Mouse (Mus musculus) intestine, embryonic 16.5 days (tissue): ENCODE measurements around the gene Ccl26. TPM values are rescaled to one million over a fixed set of nuclear protein-coding genes. Genes with fewer than 3 reads are reported as not detected.
"Not testable (repeated sequence)": the region's sequence is repeated elsewhere in the genome, so short reads cannot be mapped to it uniquely, and the experiment has no call there.

Experiments used
- ATAC-seq: fragments of 200-750 bp; cut with Nextera tagmentation; 2 replicates; pipeline ENCODE4 v1.8.0; 2017; ENCODE audit warnings: moderate TSS enrichment, moderate library complexity
- H3K27ac ChIP-seq: fragments of 300-500 bp; sonication (generic); 2 replicates; pipeline ENCODE4 v1.5.1; 2014; ENCODE audit warnings: mild to moderate bottlenecking, low read length
- H3K27me3 ChIP-seq: fragments of 300-500 bp; sonication (generic); replicated peaks from 2 replicates; pipeline ENCODE4 v1.6.1; 2014; ENCODE audit warnings: low read length, control low read depth, mixed read lengths; ENCODE audit not compliant: control insufficient read depth, insufficient read depth
- H3K36me3 ChIP-seq: fragments of 300-500 bp; sonication (generic); 2 replicates; pipeline ENCODE4 v1.6.1; 2014; ENCODE audit warnings: low read length, control low read depth; ENCODE audit not compliant: control insufficient read depth, insufficient read depth
- H3K4me1 ChIP-seq: fragments of 300-500 bp; sonication (generic); 2 replicates; pipeline ENCODE4 v1.6.1; 2014; ENCODE audit warnings: low read length, control low read depth, mixed read lengths; ENCODE audit not compliant: control insufficient read depth, insufficient read depth
- H3K4me2 ChIP-seq: fragments of 300-500 bp; sonication (generic); 2 replicates; pipeline ENCODE4 v1.6.1; 2014; ENCODE audit warnings: low read depth, low read length, control low read depth
- H3K4me3 ChIP-seq: fragments of 300-500 bp; sonication (generic); 2 replicates; pipeline ENCODE4 v1.5.1; 2014; ENCODE audit warnings: mild to moderate bottlenecking, low read length
- H3K9ac ChIP-seq: fragments of 300-500 bp; sonication (generic); 2 replicates; pipeline ENCODE4 v1.6.1; 2014; ENCODE audit warnings: low read depth, low read length
- H3K9me3 ChIP-seq: fragments of 300-500 bp; sonication (generic); 2 replicates; pipeline ENCODE4 v1.6.1; 2016; ENCODE audit warnings: low read length, control low read depth; ENCODE audit not compliant: control insufficient read depth
- WGBS: fragments of 180-500 bp; shearing (Covaris S2); extraction: QIAGEN DNeasy Blood & Tissue Kit; methylation state at CpG from one replicate; pipeline ENCODE4 v1.1.7; 2014; 5-methylcytosine and 5-hydroxymethylcytosine counted together
- polyA plus RNA-seq: library from polyadenylated mRNA; unstranded; fragments of >200 nt; fragmentation: Nextera tagmentation; extraction: Ambion mirVana; gene quantifications from 2 replicates; pipeline ENCODE4 v1.2.1, GENCODE M21; 2015

Gene Ccl26
- not detected in 2 replicates for polyA plus RNA-seq

DNA sequence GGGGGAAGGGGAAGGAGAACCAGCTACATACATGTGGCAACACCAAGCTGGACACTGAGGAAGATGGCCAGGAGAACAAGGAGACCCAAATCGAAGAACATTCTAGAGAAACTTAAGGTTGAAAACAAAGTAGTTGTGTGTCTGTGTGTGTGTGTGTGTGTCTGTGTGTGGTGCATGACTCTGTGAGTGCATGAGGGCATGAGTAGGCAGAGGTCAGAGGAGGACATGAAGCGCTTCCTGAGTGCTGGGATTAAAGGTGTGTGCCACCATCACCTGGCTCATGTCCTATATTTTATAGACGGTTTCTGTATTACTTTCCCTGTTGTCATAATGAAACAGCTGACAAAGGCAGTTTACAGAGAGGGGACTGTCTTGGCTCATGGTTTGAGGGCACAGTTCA lies at the start of gene Ccl26:
TSS of gene Ccl26 (minus strand) at position 101 of the 400 bp plus-strand sequence.
- no peak within 1 kb of the TSS for H3K27ac ChIP-seq
- no peaks in the 10 kb centered on the region for H3K9me3 ChIP-seq
- 74% methylated on average over 3 of the region's 3 CpGs for WGBS
- H3K4me3 ChIP-seq, result no peak within 1 kb of the TSS
- H3K27me3 ChIP-seq, result no peaks in the 10 kb centered on the region
- no peaks in the 10 kb centered on the region for H3K36me3 ChIP-seq
- no peak for ATAC-seq
- no peak within 1 kb of the TSS for H3K9ac ChIP-seq
- no peak within 1 kb of the TSS for H3K4me2 ChIP-seq
- 0 out of 2 replicates have a peak, but pooled peaks cover 2% of the 10 kb centered on the region for H3K4me1 ChIP-seq

DNA sequence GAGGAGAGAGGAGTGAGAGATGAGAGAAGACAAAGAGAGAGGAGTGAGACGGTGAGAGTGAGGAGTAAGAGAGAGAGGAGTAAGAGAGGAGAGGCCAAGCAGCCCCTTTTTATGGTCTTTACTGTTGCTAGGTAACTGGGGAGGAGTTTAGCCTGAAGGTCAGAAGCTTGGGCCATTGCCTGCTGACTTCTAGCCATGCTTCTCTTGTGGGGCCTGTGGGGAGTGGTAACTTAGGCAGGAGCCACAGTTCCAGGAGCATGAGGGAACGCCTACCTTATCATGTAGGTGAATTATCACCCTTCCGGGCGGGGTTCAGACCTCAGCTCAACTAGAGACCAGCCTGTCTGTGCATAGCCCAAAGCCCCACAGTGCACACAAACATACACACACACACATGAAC lies 46.4 kb upstream of the Ccl26 start:
- Histone ChIP-seq H3K9ac (no peak overlapping the region), H3K4me2 (no peak overlapping the region), H3K36me3 (no peaks in the 10 kb centered on the region), H3K9me3 (peaks cover 4% of the 10 kb centered on the region), H3K27me3 (no peaks in the 10 kb centered on the region), H3K27ac (no peak overlapping the region), H3K4me3 (no peak overlapping the region), H3K4me1 (no peaks in the 10 kb centered on the region)
- ATAC-seq, result peak; percentile 64
- WGBS, result 54% methylated on average over 4 of the region's 4 CpGs

DNA sequence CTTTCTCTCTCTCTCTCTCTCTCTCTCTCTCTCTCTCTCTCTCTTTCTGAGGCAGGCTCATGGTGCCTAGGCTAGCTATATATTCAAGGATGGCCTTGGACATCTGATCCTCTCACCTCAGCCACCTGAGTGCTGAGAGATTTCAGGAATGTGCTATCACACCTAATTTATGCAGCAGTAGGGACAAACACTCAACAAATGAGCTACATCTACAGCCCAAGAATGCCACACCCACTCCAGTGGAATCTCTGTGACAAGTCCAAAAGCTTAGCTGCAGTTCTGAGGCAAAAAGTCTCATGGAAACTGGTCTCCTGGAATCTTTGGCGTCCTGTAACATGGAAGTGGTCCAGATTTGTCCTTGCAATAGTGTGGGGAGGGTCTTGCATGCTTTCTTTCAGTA lies 44.2 kb upstream of the Ccl26 start:
- H3K9ac ChIP-seq, result no peak overlapping the region
- no peak overlapping the region for H3K4me3 ChIP-seq
- ATAC-seq, result no peak
- H3K36me3 ChIP-seq, result no peaks in the 10 kb centered on the region
- H3K4me1 ChIP-seq, result no peaks in the 10 kb centered on the region
- 43% methylated on average over 1 of the region's 1 CpGs for WGBS
- H3K27ac ChIP-seq, result no peak overlapping the region
- H3K4me2 ChIP-seq, result no peak overlapping the region
- H3K27me3 ChIP-seq, result no peaks in the 10 kb centered on the region
- peaks cover 4% of the 10 kb centered on the region for H3K9me3 ChIP-seq

DNA sequence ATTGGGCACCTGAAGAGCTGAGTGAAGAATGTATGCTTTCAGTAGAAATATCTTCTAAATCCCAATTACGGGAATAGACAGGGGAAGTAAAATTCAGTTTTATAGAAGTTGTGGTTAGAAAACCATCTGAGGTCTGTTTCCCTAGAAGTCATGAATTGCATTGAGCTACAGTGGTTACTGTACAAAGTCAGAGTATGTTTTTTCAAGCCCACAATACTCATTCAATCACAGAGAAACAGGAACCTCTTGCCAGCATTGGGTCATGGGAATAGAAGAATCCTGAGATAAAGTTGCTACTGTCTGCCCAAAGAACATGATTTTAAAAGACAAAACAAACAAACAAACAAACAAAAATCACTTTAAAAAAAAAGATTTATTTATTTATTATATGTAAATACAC lies 43.3 kb upstream of the Ccl26 start:
- H3K9me3 ChIP-seq, ATAC-seq, H3K27me3 ChIP-seq, H3K27ac ChIP-seq, H3K4me1 ChIP-seq, H3K4me2 ChIP-seq, H3K36me3 ChIP-seq, H3K9ac ChIP-seq, H3K4me3 ChIP-seq: not testable (repeated sequence)
- no CpG with 5 or more reads among the region's 1 CpGs for WGBS

DNA sequence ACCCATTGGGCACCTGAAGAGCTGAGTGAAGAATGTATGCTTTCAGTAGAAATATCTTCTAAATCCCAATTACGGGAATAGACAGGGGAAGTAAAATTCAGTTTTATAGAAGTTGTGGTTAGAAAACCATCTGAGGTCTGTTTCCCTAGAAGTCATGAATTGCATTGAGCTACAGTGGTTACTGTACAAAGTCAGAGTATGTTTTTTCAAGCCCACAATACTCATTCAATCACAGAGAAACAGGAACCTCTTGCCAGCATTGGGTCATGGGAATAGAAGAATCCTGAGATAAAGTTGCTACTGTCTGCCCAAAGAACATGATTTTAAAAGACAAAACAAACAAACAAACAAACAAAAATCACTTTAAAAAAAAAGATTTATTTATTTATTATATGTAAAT lies 41.3 kb upstream of the Ccl26 start:
- not testable (repeated sequence) for H3K9ac ChIP-seq, H3K4me3 ChIP-seq, H3K4me1 ChIP-seq, H3K27me3 ChIP-seq, ATAC-seq, H3K4me2 ChIP-seq, H3K36me3 ChIP-seq, H3K27ac ChIP-seq, H3K9me3 ChIP-seq
- no CpG with 5 or more reads among the region's 1 CpGs for WGBS

DNA sequence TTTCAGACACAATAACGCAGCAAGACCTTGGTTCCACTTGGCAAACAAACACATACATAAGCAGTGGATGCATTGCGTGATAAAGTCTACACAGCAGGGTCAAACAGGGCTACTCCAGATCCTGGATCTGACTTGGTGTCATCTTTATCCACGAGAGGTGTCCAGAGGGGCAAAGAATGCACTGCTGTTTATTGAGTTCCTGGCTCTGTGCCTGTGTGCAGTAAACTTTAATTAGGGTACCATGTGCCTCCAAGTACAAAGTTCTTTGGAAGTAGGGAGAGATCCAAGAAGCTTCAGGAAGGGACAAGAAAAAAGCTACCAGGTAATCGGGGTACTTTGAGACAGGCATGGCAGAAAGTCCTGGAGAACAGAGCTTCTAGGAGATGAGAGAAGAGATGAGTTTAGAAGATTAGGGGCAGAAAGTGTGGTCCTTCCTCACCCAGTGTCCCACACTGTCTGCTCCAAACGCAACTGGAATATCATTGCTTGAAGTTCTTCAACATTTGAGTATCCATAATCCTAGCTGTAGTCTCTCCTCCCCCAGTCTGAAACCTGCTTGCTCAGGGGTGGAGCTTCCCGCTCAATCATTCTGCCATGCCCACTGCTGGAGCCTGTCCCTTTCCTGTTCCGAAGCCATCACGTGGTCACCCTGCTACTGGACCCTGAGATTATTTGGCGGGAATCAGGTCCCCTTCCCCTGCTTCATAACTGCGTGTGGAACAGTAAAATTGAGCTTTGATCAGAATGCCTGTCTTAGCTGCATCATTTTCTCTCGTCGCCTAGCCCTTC lies 26.8 kb upstream of the Ccl26 start:
- Histone ChIP-seq H3K36me3 (no peaks in the 10 kb centered on the region), H3K4me1 (no peaks in the 10 kb centered on the region), H3K9me3 (0 out of 2 replicates have a peak, but pooled peaks cover 3% of the 10 kb centered on the region), H3K27me3 (no peaks in the 10 kb centered on the region), H3K27ac (peak overlapping the region; percentile 63), H3K4me3 (no peak overlapping the region), H3K9ac (no peak overlapping the region), H3K4me2 (no peak overlapping the region)
- 75% methylated on average over 10 of the region's 12 CpGs for WGBS
- peak; percentile 82 for ATAC-seq

DNA sequence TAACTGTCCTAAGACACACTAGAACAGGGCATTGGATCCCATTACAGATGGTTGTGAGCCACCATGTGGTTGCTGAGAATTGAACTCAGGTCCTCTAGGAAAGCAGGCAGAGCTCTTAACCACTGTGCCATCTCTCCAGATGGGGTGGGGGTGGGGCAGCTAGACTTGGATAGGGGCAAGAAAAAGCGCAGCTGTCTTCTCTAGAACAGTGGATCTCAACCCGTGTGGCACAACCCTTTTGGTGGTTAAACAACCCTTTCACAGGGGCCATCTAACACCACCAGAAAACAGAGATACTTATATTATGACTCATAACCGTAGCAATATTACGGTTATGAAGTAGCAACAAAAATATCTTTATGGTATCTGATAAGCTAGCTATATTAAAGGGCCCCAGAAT lies 24.4 kb upstream of the Ccl26 start:
- Histone ChIP-seq H3K27ac (no peak overlapping the region), H3K9ac (no peak overlapping the region), H3K27me3 (no peaks in the 10 kb centered on the region), H3K4me2 (no peak overlapping the region), H3K36me3 (no peaks in the 10 kb centered on the region), H3K9me3 (0 out of 2 replicates have a peak, but pooled peaks cover 3% of the 10 kb centered on the region), H3K4me3 (no peak overlapping the region), H3K4me1 (no peaks in the 10 kb centered on the region)
- no peak for ATAC-seq
- 71% methylated on average over 4 of the region's 4 CpGs for WGBS

DNA sequence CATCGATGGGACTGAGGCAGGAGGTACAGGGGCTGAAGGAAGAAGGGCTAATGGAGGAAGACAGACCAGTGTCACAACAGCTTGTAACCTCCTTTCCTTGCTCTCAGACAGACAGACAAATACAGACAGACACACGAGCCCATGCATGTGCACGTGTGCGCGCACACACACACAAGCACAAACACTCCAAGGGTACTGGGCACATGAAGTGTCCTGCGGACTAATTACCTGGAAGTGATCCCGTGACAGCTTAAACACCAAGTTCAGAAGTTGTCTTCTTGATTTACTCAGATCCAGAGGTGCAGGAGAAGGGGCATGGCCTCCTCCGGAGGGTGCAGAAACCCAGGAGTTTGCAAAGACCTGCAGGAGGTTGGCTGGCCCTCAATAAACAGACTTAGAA lies 22.3 kb upstream of the Ccl26 start:
- WGBS, result 86% methylated on average over 8 of the region's 8 CpGs
- H3K36me3 ChIP-seq, result no peaks in the 10 kb centered on the region
- no peaks in the 10 kb centered on the region for H3K27me3 ChIP-seq
- H3K9ac ChIP-seq, result no peak overlapping the region
- H3K9me3 ChIP-seq, result no peaks in the 10 kb centered on the region
- H3K4me3 ChIP-seq, result no peak overlapping the region
- no peaks in the 10 kb centered on the region for H3K4me1 ChIP-seq
- ATAC-seq, result no peak
- H3K4me2 ChIP-seq, result no peak overlapping the region
- H3K27ac ChIP-seq, result no peak overlapping the region

DNA sequence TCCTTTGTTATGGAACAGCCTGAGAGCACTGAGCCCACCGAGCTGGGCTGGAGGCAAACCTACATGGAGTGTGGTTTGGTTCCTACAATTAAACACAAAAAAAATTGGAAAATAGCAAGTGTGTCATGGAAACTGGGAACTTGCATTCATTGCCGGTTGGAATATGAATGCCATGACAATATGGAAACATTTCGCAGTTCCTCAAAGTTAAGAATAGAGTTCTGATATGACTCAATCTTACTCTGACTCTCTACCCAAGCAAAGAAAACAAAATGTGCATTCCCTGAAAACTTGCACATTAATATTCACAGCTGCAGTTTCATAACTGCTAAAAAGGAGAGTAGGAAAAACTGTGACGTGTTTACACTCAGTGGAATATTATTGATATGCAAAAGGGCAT lies 19.0 kb upstream of the Ccl26 start:
- Histone ChIP-seq H3K4me2 (no peak overlapping the region), H3K9ac (no peak overlapping the region), H3K27ac (no peak overlapping the region), H3K9me3 (no peaks in the 10 kb centered on the region), H3K27me3 (no peaks in the 10 kb centered on the region), H3K4me3 (no peak overlapping the region), H3K4me1 (no peaks in the 10 kb centered on the region), H3K36me3 (no peaks in the 10 kb centered on the region)
- 86% methylated on average over 4 of the region's 4 CpGs for WGBS
- ATAC-seq, result no peak

DNA sequence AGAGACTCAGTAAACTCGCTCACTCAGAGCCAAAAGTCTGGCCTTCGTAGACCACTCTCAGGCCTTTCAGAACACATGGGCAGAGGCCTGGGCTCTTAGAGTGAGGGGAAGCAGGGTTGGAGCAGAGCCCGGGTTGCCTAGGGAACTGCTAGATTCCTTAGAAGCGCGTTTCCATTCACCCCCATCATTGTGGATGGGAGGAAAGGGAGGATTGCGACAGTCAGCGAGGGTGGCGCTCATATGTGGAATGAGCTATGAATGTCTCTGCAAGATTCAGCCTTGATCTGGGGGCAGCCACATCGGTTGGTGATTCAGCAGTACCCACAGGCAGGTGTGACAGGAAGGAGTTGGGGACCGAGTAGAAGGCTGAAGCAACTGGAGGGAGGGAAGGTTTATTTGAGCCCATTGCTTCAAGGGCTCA lies 16.0 kb upstream of the Ccl26 start:
- H3K27ac ChIP-seq, result no peak overlapping the region
- WGBS, result 83% methylated on average over 10 of the region's 10 CpGs

More for the DNA sequence above, 16.0 kb upstream of the Ccl26 start:
- Histone ChIP-seq H3K9ac (no peak overlapping the region), H3K27me3 (no peaks in the 10 kb centered on the region), H3K4me3 (no peak overlapping the region), H3K9me3 (no peaks in the 10 kb centered on the region), H3K4me2 (no peak overlapping the region), H3K4me1 (no peaks in the 10 kb centered on the region), H3K36me3 (no peaks in the 10 kb centered on the region)
- ATAC-seq, result no peak
